Mouse (Mus musculus) limb, embryonic 13.5 days (tissue): ENCODE data around the gene Myef2. TPM values are rescaled to one million over a fixed set of nuclear protein-coding genes. Genes with fewer than 3 reads are reported as not detected.

Experiments
- ATAC-seq: fragments of 200-750 bp; cut with Nextera tagmentation; 2 replicates; pipeline ENCODE4 v1.8.0; 2017; ENCODE audit warnings: low read depth, moderate number of reproducible peaks, moderate TSS enrichment; ENCODE audit not compliant: low FRiP score
- H3K27ac ChIP-seq: fragments of 300-500 bp; sonication (generic); 2 replicates; pipeline ENCODE4 v1.5.1; 2015; ENCODE audit warnings: inconsistent platforms, mild to moderate bottlenecking, moderate library complexity
- H3K27me3 ChIP-seq: fragments of 300-500 bp; sonication (generic); 2 replicates; pipeline ENCODE4 v1.6.1; 2015; ENCODE audit warnings: mild to moderate bottlenecking, inconsistent platforms
- H3K36me3 ChIP-seq: fragments of 300-500 bp; sonication (generic); 2 replicates; pipeline ENCODE4 v1.6.1; 2015; ENCODE audit warnings: inconsistent platforms, mild to moderate bottlenecking, moderate library complexity
- H3K4me1 ChIP-seq: fragments of 300-500 bp; sonication (generic); 2 replicates; pipeline ENCODE4 v1.6.1; 2015; ENCODE audit warnings: inconsistent platforms
- H3K4me2 ChIP-seq: fragments of 300-500 bp; sonication (generic); replicated peaks from 2 replicates; pipeline ENCODE4 v1.6.1; 2015; ENCODE audit warnings: inconsistent platforms, mild to moderate bottlenecking, moderate library complexity
- H3K4me3 ChIP-seq: fragments of 300-500 bp; sonication (generic); 2 replicates; pipeline ENCODE4 v1.5.1; 2015; ENCODE audit warnings: moderate library complexity, mild to moderate bottlenecking, inconsistent platforms
- H3K9ac ChIP-seq: fragments of 300-500 bp; sonication (generic); 2 replicates; pipeline ENCODE4 v1.6.1; 2015; ENCODE audit warnings: mild to moderate bottlenecking, inconsistent platforms
- H3K9me3 ChIP-seq: fragments of 300-500 bp; sonication (generic); 2 replicates; pipeline ENCODE4 v1.6.1; 2016; ENCODE audit warnings: inconsistent platforms
- WGBS: fragments of 180-500 bp; shearing (Covaris S2); methylation state at CpG from one replicate; pipeline ENCODE4 v1.1.7; 2015; 5-methylcytosine and 5-hydroxymethylcytosine counted together
- polyA plus RNA-seq: library from polyadenylated mRNA; unstranded; fragments of >200 nt; fragmentation: Nextera tagmentation; extraction: Ambion mirVana; gene quantifications from 2 replicates; pipeline ENCODE4 v1.2.1, GENCODE M21; 2015

Gene Myef2
- 116 and 118 TPM in 2 replicates for polyA plus RNA-seq

DNA sequence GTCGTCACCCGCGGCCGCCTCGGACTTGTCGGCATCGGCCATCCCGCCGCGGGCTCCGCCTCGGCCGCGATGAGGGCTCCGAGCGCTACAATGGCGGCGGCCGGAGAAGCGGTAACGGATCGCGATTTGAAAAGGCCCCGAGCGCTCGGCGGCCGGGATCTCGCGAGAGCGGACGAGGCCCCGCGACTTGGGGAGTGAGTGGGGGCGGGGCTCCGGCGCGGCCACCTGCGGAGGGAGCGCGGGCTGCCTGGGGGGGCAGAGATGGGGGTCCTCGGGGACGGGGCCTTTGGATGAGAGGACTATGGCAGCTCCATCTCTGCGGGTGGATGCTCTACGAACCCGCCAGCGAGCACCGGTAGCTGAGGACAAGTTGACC is at the start of gene Myef2:
Myef2 (minus strand) TSS at position 185 of the 376 bp plus-strand sequence.
- H3K27me3 ChIP-seq = 0 out of 2 replicates have a peak, but pooled peaks cover 4% of the 10 kb centered on the region
- H3K4me3 ChIP-seq = peak within 1 kb of the TSS; percentile 80
- peak within 1 kb of the TSS; percentile 86 for H3K27ac ChIP-seq
- under 1% methylated on average over 43 of the region's 48 CpGs for WGBS
- H3K4me2 ChIP-seq = peak within 1 kb of the TSS; percentile 63
- peaks cover 17% of the 10 kb centered on the region for H3K4me1 ChIP-seq
- no peaks in the 10 kb centered on the region for H3K9me3 ChIP-seq
- ATAC-seq = peak; percentile 89
- H3K9ac ChIP-seq = peak within 1 kb of the TSS; percentile 97
- H3K36me3 ChIP-seq = peaks cover 3% of the 10 kb centered on the region; the same call in 1 of the 2 replicates

DNA sequence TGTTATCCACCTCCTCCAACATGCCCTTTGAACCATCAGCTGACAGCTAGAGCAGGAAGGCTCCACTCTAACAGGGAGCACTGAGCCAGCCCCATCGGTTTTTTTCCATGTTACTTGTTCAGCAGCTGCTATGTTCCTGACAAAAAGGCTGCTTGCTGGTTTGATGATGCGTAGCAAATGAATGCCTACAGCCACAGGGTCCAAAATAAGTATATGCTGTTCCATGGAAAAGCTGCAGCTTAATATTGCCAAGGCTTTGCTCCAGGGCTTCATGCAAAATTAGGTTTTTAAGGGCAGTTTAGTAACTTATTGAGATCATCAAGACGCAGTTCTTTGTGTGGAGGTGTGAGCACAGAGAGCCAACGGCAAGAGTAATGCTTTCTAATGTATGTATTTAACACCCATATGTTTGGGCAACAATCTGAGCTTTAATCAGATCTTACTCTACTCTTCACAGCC is 38.6 kb upstream of the Myef2 start:
- Histone ChIP-seq H3K4me1 (no peaks in the 10 kb centered on the region), H3K27ac (no peak overlapping the region), H3K4me3 (no peak overlapping the region), H3K4me2 (no peak overlapping the region), H3K36me3 (no peaks in the 10 kb centered on the region), H3K9ac (no peak overlapping the region), H3K27me3 (no peaks in the 10 kb centered on the region), H3K9me3 (no peaks in the 10 kb centered on the region)
- no peak for ATAC-seq
- WGBS = 76% methylated on average over 4 of the region's 4 CpGs

DNA sequence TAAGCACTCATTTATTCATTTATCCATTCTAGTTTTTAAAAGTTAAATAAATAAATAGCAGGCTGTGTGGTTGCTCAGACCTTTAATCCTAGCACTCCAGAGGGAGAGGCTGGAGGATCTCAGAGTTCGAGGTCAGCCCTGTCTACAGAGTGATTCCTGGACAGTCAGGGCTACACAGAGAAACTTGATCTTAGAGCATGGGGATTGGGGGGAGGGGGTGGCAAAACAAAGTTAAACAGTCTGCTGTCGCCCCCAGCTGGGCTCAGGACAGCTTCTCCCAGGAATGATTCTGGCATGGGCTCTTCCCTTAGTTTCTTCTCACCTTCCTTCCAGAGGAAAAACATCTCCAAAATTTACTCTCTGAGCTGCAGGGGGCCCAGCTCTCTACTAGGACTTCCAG is 32.0 kb upstream of the Myef2 start:
- no peak overlapping the region for H3K27ac ChIP-seq
- H3K9me3 ChIP-seq = no peaks in the 10 kb centered on the region
- H3K4me2 ChIP-seq = no peak overlapping the region
- H3K4me3 ChIP-seq = no peak overlapping the region
- ATAC-seq = no peak
- 14% methylated on average over 2 of the region's 2 CpGs for WGBS
- no peaks in the 10 kb centered on the region for H3K4me1 ChIP-seq
- H3K27me3 ChIP-seq = no peaks in the 10 kb centered on the region
- no peaks in the 10 kb centered on the region for H3K36me3 ChIP-seq
- no peak overlapping the region for H3K9ac ChIP-seq

DNA sequence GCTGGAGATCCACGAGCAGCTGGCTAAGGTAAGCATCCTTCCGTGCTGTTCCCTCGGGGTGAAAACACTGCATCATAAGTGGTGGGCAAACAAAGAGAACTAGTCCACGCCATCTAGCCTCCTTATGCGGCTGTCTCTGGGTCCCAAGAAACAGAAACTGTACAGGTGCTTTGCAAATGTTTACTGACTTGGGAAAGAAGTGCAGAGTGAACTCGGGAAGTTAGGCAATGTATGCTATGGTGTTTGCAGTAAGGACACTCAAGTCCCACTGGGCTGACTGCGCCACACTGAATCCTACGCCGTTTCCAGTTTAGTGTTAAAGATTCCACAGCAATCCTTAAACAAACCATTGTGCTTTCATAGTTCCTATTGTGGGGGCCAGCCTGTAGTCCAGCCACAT is 30.8 kb upstream of the Myef2 start:
- H3K36me3 ChIP-seq = no peaks in the 10 kb centered on the region
- no peak overlapping the region for H3K9ac ChIP-seq
- H3K4me3 ChIP-seq = no peak overlapping the region
- no peak overlapping the region for H3K27ac ChIP-seq
- 81% methylated on average over 9 of the region's 9 CpGs for WGBS
- no peaks in the 10 kb centered on the region for H3K4me1 ChIP-seq
- no peak overlapping the region for H3K4me2 ChIP-seq
- no peaks in the 10 kb centered on the region for H3K27me3 ChIP-seq
- H3K9me3 ChIP-seq = no peaks in the 10 kb centered on the region
- no peak for ATAC-seq

DNA sequence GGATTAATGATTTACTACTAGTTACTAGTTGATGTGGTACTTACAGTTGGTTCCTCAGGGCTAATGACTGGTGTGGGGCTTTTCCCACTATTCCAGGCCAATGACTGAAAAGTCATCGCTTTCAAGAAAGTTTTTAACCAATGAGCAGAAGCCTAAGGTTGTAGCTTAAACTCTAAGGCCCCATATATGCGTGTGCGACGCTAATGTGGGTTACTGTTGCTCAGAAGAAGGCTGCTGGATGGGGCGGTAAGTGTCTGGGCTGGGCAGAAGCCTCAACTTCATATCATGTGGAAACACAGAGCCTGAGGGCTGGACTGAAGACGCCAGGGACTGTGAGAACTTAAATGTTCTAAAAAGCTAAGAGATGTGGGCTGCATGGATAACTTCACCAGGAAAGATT is 28.9 kb upstream of the Myef2 start, which contains the start of gene Slc12a1:
Slc12a1 (plus strand) TSS at position 118 of the 400 bp plus-strand sequence.
- Histone ChIP-seq H3K9ac (no peak within 1 kb of the TSS), H3K36me3 (no peaks in the 10 kb centered on the region), H3K9me3 (no peaks in the 10 kb centered on the region), H3K4me1 (no peaks in the 10 kb centered on the region), H3K4me2 (no peak within 1 kb of the TSS), H3K27ac (no peak within 1 kb of the TSS), H3K27me3 (no peaks in the 10 kb centered on the region), H3K4me3 (no peak within 1 kb of the TSS)
- WGBS = 86% methylated on average over 6 of the region's 6 CpGs
- ATAC-seq = no peak

DNA sequence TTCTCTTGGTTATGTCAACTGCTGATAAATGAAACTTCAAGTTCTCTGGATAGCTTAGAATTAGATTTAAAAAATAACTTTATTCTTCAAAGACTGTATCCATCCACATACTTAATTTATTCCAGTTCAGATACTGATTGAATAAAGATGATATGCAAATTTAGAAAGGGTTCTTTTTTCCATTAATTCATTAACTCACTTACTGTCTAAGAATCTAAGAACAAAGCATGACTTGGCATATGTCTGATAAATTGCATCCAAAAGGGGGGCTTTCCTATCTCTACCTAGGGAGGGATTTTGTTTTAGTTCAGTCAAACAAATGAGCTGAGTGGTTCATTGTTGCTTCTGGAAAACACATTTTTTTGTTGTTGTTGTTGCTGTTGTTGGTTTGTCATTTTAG is 18.9 kb upstream of the Myef2 start:
- Histone ChIP-seq H3K4me3 (no peak overlapping the region), H3K9ac (no peak overlapping the region), H3K4me2 (no peak overlapping the region), H3K27me3 (no peaks in the 10 kb centered on the region), H3K4me1 (no peaks in the 10 kb centered on the region), H3K9me3 (no peaks in the 10 kb centered on the region), H3K27ac (no peak overlapping the region), H3K36me3 (no peaks in the 10 kb centered on the region)
- no peak for ATAC-seq

DNA sequence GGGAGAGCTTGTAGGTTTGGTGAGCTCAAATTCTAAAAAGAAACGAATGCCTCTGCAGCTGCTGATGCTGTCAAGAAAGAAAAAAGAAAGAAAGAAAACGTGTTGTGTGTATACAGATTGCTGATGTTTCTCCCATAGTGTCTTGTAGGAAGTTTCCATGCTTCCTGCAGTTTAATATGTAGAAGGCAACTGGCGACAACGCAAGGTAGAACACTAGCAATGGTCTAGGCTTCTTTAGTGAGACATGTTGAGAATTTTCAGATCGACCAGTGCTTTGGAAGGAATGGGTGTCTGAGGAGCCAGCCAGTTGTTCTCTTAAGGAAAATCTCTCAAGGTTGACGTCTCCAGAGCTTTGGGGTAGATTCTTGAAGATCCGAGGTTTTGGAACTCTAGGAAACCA is 13.4 kb upstream of the Myef2 start:
- Histone ChIP-seq H3K9me3 (no peaks in the 10 kb centered on the region), H3K9ac (no peak overlapping the region), H3K27ac (no peak overlapping the region), H3K4me3 (peak overlapping the region; percentile 31; the same call in 1 of the 2 replicates), H3K4me2 (peak overlapping the region; percentile 70), H3K36me3 (no peaks in the 10 kb centered on the region), H3K27me3 (peaks cover 6% of the 10 kb centered on the region; the same call in 1 of the 2 replicates), H3K4me1 (peaks cover 9% of the 10 kb centered on the region; the same call in 1 of the 2 replicates)
- ATAC-seq = no peak
- WGBS = 30% methylated on average over 7 of the region's 7 CpGs

DNA sequence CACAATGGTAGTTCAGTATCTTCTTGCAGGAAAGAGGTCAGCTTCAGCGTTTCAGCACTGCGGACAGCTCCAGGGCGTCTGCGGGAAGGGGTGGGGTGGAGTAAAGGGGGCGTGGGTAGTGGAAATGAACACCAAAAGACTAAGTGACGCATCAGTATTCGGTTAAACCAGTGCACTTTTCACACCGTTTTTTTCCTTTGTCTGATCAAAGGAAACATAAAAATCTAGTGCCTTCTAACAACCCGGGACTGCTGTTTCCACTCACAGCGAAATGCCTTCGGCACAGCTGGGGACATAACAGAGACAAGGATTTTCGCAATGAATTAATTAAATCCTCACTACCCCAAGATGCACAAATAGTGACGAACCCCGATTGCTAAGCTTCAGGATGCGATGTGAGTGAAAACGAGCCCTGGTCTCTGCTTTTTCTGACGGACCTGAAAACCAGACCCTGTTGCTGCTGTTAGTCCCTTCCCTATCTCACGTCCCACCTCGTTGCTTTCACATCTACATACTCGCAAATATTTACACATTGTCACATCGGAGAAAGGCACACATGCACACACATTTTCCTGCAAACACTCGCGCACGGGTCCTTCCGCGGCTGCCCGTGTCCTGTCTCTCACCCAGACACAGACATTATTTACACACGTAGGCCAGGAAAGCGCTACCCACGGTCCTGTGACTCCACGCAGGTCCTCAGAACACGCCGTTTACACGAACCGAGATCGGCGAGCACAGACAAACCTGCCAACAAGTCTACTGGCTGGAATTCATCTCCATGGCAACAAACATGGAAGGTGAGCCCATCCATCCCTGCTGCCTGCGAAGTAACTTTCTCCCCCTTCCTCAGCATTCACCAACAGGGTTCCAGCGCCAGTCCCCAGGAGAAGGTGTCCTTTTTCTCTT is 12.7 kb upstream of the Myef2 start, which contains the start of gene Ctxn2:
Ctxn2 (plus strand) TSS at position 790 of the 909 bp plus-strand sequence.
- Histone ChIP-seq H3K4me3 (peak within 1 kb of the TSS; percentile 31), H3K27me3 (peaks cover 6% of the 10 kb centered on the region; the same call in 1 of the 2 replicates), H3K36me3 (no peaks in the 10 kb centered on the region), H3K27ac (no peak within 1 kb of the TSS), H3K9me3 (no peaks in the 10 kb centered on the region), H3K9ac (no peak within 1 kb of the TSS), H3K4me2 (peak within 1 kb of the TSS; percentile 70), H3K4me1 (peaks cover 9% of the 10 kb centered on the region; the same call in 1 of the 2 replicates)
- ATAC-seq = peak; percentile 75
- WGBS = under 1% methylated on average over 39 of the region's 39 CpGs

DNA sequence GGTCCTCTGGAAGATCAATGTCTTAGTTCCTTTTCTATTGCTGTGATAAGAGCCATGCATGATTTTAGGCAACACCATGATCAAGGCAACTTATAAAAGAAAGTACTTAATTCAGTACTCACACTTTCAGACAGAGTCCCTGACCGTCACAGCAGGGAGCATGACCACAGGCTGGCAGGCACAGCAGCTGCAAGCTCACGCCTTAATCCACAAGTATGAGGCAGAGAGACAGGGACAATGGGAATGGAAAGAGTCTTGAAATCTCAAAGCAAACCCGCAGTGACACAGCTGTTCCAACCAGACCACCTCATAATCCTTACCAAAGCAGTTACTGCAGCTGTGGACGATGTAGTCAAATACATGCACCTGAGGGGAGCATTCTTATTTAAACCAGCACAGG is 10.7 kb upstream of the Myef2 start:
- peaks cover 9% of the 10 kb centered on the region; the same call in 1 of the 2 replicates for H3K4me1 ChIP-seq
- H3K9ac ChIP-seq = no peak overlapping the region
- no peaks in the 10 kb centered on the region for H3K9me3 ChIP-seq
- H3K4me3 ChIP-seq = no peak overlapping the region
- no peaks in the 10 kb centered on the region for H3K36me3 ChIP-seq
- H3K27me3 ChIP-seq = peaks cover 6% of the 10 kb centered on the region; the same call in 1 of the 2 replicates
- ATAC-seq = no peak
- WGBS = 42% methylated on average over 4 of the region's 4 CpGs
- no peak overlapping the region for H3K4me2 ChIP-seq
- H3K27ac ChIP-seq = no peak overlapping the region

DNA sequence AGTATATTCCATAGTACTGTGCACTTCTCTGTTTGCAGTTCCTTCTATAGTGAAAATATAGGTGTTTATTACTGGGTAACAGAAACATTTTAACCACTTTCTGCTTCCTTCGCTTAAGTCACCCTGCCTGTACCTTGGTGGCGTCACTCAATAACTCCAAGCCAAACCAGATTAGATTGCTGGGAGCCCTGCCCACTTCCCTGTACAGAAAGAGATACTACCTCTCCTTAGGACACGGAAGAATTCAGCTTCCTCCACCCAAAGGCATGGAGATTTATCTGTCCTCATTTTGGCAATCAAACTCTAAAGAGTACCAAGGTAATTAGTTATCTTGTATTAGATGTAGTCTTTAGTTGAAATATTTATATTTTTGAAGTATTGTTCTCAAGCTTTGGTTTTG is 3.3 kb upstream of the Myef2 start:
- Histone ChIP-seq H3K4me2 (no peak overlapping the region), H3K9me3 (no peaks in the 10 kb centered on the region), H3K27me3 (0 out of 2 replicates have a peak, but pooled peaks cover 4% of the 10 kb centered on the region), H3K4me1 (peaks cover 4% of the 10 kb centered on the region), H3K36me3 (no peaks in the 10 kb centered on the region), H3K9ac (no peak overlapping the region), H3K4me3 (no peak overlapping the region), H3K27ac (no peak overlapping the region)
- no peak for ATAC-seq
- 79% methylated on average over 3 of the region's 3 CpGs for WGBS

DNA sequence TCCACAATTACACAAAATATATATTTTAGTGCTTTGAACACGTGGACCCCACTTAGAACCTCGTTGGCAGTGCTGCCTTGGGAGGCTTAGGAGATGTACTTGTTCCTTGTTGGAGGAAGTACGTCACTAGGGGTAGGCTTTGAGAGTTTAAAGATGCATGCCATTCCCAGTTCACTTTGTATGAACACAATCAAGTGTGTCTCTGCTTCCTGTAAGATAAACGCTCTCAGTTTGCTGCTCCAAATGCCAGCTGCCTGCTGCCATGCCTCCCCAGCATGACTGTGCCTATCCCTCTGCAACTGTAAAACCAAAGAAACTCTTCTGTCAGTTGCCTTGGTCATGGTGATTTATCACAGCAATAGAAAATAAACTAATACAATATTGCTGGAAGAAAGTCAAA is 2.4 kb upstream of the Myef2 start:
- 34% methylated on average over 4 of the region's 4 CpGs for WGBS
- Histone ChIP-seq H3K4me2 (no peak overlapping the region), H3K9ac (no peak overlapping the region), H3K9me3 (no peaks in the 10 kb centered on the region), H3K36me3 (peaks cover 2% of the 10 kb centered on the region; the same call in 1 of the 2 replicates), H3K27me3 (0 out of 2 replicates have a peak, but pooled peaks cover 4% of the 10 kb centered on the region), H3K4me1 (peaks cover 13% of the 10 kb centered on the region), H3K27ac (no peak overlapping the region), H3K4me3 (no peak overlapping the region)
- no peak for ATAC-seq
